In genomic region chr2:172441176-172441575, GRCm38 (mm10) we compare ENCODE assay signal across 8 mouse cellular contexts. TPM values are rescaled to one million over a fixed set of nuclear protein-coding genes. Genes with fewer than 3 reads are reported as not detected.
DNase-seq lines count a peak whose midpoint lies in the region; ATAC-seq and TF ChIP-seq lines count a peak whose summit lies in the region.

No protein-coding gene starts in this region.

- no peak for DNase-seq in heart, adult 18-20 months
- peak; percentile 66 for DNase-seq in c-Kit-positive CD71-positive TER-119-negative erythroid progenitor cells, embryonic 14.5 days (ENCODE audit: low read depth)
- no peak for DNase-seq in lung, embryonic 14.5 days
- no peak for DNase-seq in adrenal gland, postnatal 25 days
- no peak for DNase-seq in left cerebral cortex, postnatal 10 days (ENCODE audit: extremely low spot score in 1 of 2, low spot score in 2 of 2)

- no peak overlapping the region; the same call in 1 of the 2 replicates for H3K27ac ChIP-seq in heart, embryonic 16.5 days (ENCODE audit: low read length)
- no peak overlapping the region for H3K27ac ChIP-seq in hindbrain, embryonic 16.5 days (ENCODE audit: low read depth, low read length)
- no peak overlapping the region for H3K27ac ChIP-seq in lung, embryonic 14.5 days (ENCODE audit: low read depth)
- H3K27ac ChIP-seq in stomach, embryonic 15.5 days, result no peak overlapping the region

- peak overlapping the region; percentile 95 for H3K4me3 ChIP-seq in heart, embryonic 16.5 days (ENCODE audit: low read length)
- peak overlapping the region; percentile 65 for H3K4me3 ChIP-seq in hindbrain, embryonic 16.5 days (ENCODE audit: low read length)
- H3K4me3 ChIP-seq in lung, embryonic 14.5 days (ENCODE audit: low read depth, low read length), result peak overlapping the region; percentile 78
- H3K4me3 ChIP-seq in stomach, embryonic 15.5 days (replicated peaks), result peak overlapping the region; percentile 82

- no peak for ATAC-seq in heart, embryonic 16.5 days (replicated peaks; ENCODE audit: extremely low read depth, insufficient read depth, low FRiP score)
- ATAC-seq in hindbrain, embryonic 16.5 days, result no peak
- ATAC-seq in lung, embryonic 14.5 days (ENCODE audit: insufficient read depth), result no peak
- ATAC-seq in stomach, embryonic 15.5 days (ENCODE audit: insufficient read depth, low FRiP score, low read depth), result 0 out of 2 replicates have a peak, but pooled peaks have one; percentile 15

- H3K36me3 ChIP-seq in heart, embryonic 16.5 days (ENCODE audit: control insufficient read depth, insufficient read depth), result peaks cover 4% of the 10 kb centered on the region; the same call in 1 of the 2 replicates
- H3K36me3 ChIP-seq in hindbrain, embryonic 16.5 days (ENCODE audit: control insufficient read depth, insufficient read depth, low read length), result peaks cover 6% of the 10 kb centered on the region
- H3K36me3 ChIP-seq in lung, embryonic 14.5 days (ENCODE audit: insufficient read depth), result peaks cover 14% of the 10 kb centered on the region; the same call in 1 of the 2 replicates
- H3K36me3 ChIP-seq in stomach, embryonic 15.5 days, result peaks cover 7% of the 10 kb centered on the region; the same call in 1 of the 2 replicates

- H3K9me3 ChIP-seq in heart, embryonic 16.5 days (replicated peaks; ENCODE audit: control insufficient read depth, low read length), result no peaks in the 10 kb centered on the region
- no peaks in the 10 kb centered on the region for H3K9me3 ChIP-seq in hindbrain, embryonic 16.5 days (ENCODE audit: control insufficient read depth, low read length)
- H3K9me3 ChIP-seq in lung, embryonic 14.5 days (ENCODE audit: low read depth, low read length), result no peaks in the 10 kb centered on the region
- no peaks in the 10 kb centered on the region for H3K9me3 ChIP-seq in stomach, embryonic 15.5 days

- TF ChIP-seq CTCF in lung, embryonic 14.5 days (IDR thresholded peaks at IDR 0.05; ENCODE audit: low read depth), result no peak

- intact Hi-C loops in left cerebral cortex, postnatal 10 days (cut with DNase I), result loop anchor here (5.0 kb wide), 1 partner anchor 214 kb away; no protein-coding TSS in a partner anchor

- no peaks in the 10 kb centered on the region for H3K27me3 ChIP-seq in heart, embryonic 16.5 days (ENCODE audit: control insufficient read depth, insufficient read depth, low read length)
- no peaks in the 10 kb centered on the region for H3K27me3 ChIP-seq in hindbrain, embryonic 16.5 days (replicated peaks; ENCODE audit: control insufficient read depth, insufficient read depth, low read length)
- H3K27me3 ChIP-seq in lung, embryonic 14.5 days (ENCODE audit: insufficient read depth, low read length), result no peaks in the 10 kb centered on the region
- H3K27me3 ChIP-seq in stomach, embryonic 15.5 days (replicated peaks), result no peaks in the 10 kb centered on the region

- peak overlapping the region; percentile 97 for H3K4me2 ChIP-seq in heart, embryonic 16.5 days (ENCODE audit: low read depth, low read length)
- H3K4me2 ChIP-seq in hindbrain, embryonic 16.5 days (ENCODE audit: low read length), result peak overlapping the region; percentile 80
- H3K4me2 ChIP-seq in lung, embryonic 14.5 days, result peak overlapping the region; percentile 87
- peak overlapping the region; percentile 69 for H3K4me2 ChIP-seq in stomach, embryonic 15.5 days

- H3K9ac ChIP-seq in heart, embryonic 16.5 days (ENCODE audit: low read length), result peak overlapping the region; percentile 83
- peak overlapping the region; percentile 66 for H3K9ac ChIP-seq in hindbrain, embryonic 16.5 days (ENCODE audit: low read depth, low read length)
- peak overlapping the region; percentile 55 for H3K9ac ChIP-seq in lung, embryonic 14.5 days
- H3K9ac ChIP-seq in stomach, embryonic 15.5 days, result peak overlapping the region; percentile 65

- H3K4me1 ChIP-seq in heart, embryonic 16.5 days (ENCODE audit: control insufficient read depth, insufficient read depth, low read length), result peaks cover 13% of the 10 kb centered on the region
- H3K4me1 ChIP-seq in hindbrain, embryonic 16.5 days (ENCODE audit: control insufficient read depth, insufficient read depth, low read depth, low read length), result peaks cover 22% of the 10 kb centered on the region
- no peaks in the 10 kb centered on the region for H3K4me1 ChIP-seq in lung, embryonic 14.5 days (ENCODE audit: insufficient read depth)
- H3K4me1 ChIP-seq in stomach, embryonic 15.5 days, result peaks cover 14% of the 10 kb centered on the region

- WGBS in heart, embryonic 16.5 days, result 28% methylated on average over 6 of the region's 6 CpGs
- 34% methylated on average over 6 of the region's 6 CpGs for WGBS in hindbrain, embryonic 16.5 days
- 27% methylated on average over 6 of the region's 6 CpGs for WGBS in lung, embryonic 14.5 days
- 30% methylated on average over 6 of the region's 6 CpGs for WGBS in stomach, embryonic 15.5 days

RNA-seq across cellular contexts. Expression of gene Rtf2, which starts 0.8 kb away (rescaled TPM):
- 53.2 and 60.5 TPM in 2 replicates for polyA plus RNA-seq in heart, embryonic 16.5 days (2015; fragmentation: Nextera tagmentation; extraction: Ambion mirVana)
- total RNA-seq in heart, adult 18-20 months (2021), result 10 to 100 TPM; 30.6 to 32.7 TPM
- polyA plus RNA-seq in hindbrain, embryonic 16.5 days (2015; fragmentation: Nextera tagmentation; extraction: Ambion mirVana), result 95.1 and 96.1 TPM in 2 replicates
- polyA plus RNA-seq in lung, embryonic 14.5 days (2014; fragmentation: Nextera tagmentation; extraction: Ambion mirVana), result 69.7 and 73.6 TPM in 2 replicates
- 69.3 and 69.4 TPM in 2 replicates for polyA plus RNA-seq in stomach, embryonic 15.5 days (2015; fragmentation: Nextera tagmentation; extraction: Ambion mirVana)
- 75.6 and 85.2 TPM in 2 replicates for total RNA-seq in adrenal gland, postnatal 25 days (2021)
- 10 to 100 TPM; 62.7 to 68.2 TPM for total RNA-seq in left cerebral cortex, postnatal 10 days (2021)

RNA-seq across cellular contexts. Expression of gene Gcnt7, which starts 17.2 kb away (rescaled TPM):
- polyA plus RNA-seq in heart, embryonic 16.5 days (2015; fragmentation: Nextera tagmentation; extraction: Ambion mirVana), result 1.3 and 1.4 TPM in 2 replicates
- total RNA-seq in heart, adult 18-20 months (2021), result not detected
- 0.96 and 1.4 TPM in 2 replicates for polyA plus RNA-seq in hindbrain, embryonic 16.5 days (2015; fragmentation: Nextera tagmentation; extraction: Ambion mirVana)
- 1.2 and 1.5 TPM in 2 replicates for polyA plus RNA-seq in lung, embryonic 14.5 days (2014; fragmentation: Nextera tagmentation; extraction: Ambion mirVana)
- polyA plus RNA-seq in stomach, embryonic 15.5 days (2015; fragmentation: Nextera tagmentation; extraction: Ambion mirVana), result 1.4 and 1.7 TPM in 2 replicates
- total RNA-seq in adrenal gland, postnatal 25 days (2021), result not detected in 2 replicates
- total RNA-seq in left cerebral cortex, postnatal 10 days (2021), result not detected

RNA-seq across cellular contexts. Expression of gene Fam209, which starts 31.1 kb away (rescaled TPM):
- polyA plus RNA-seq in heart, embryonic 16.5 days (2015; fragmentation: Nextera tagmentation; extraction: Ambion mirVana), result 0.21 TPM in 1 of 2 replicates, not detected in the other
- not detected for total RNA-seq in heart, adult 18-20 months (2021)
- 0.24 and 0.31 TPM in 2 replicates for polyA plus RNA-seq in hindbrain, embryonic 16.5 days (2015; fragmentation: Nextera tagmentation; extraction: Ambion mirVana)
- 0.28 TPM in 1 of 2 replicates, not detected in the other for polyA plus RNA-seq in lung, embryonic 14.5 days (2014; fragmentation: Nextera tagmentation; extraction: Ambion mirVana)
- polyA plus RNA-seq in stomach, embryonic 15.5 days (2015; fragmentation: Nextera tagmentation; extraction: Ambion mirVana), result 0.19 TPM in 1 of 2 replicates, not detected in the other
- total RNA-seq in adrenal gland, postnatal 25 days (2021), result 0.49 TPM in 1 of 2 replicates, not detected in the other
- under 1 TPM in 1 of 2 experiments, not detected in 1; 0.51 TPM for total RNA-seq in left cerebral cortex, postnatal 10 days (2021)

RNA-seq across cellular contexts. Expression of gene Cass4, which starts 47.6 kb away (rescaled TPM):
- 1.0 TPM in 2 replicates for polyA plus RNA-seq in heart, embryonic 16.5 days (2015; fragmentation: Nextera tagmentation; extraction: Ambion mirVana)
- total RNA-seq in heart, adult 18-20 months (2021), result under 1 TPM; 0.27 to 0.28 TPM
- 0.06 and 0.19 TPM in 2 replicates for polyA plus RNA-seq in hindbrain, embryonic 16.5 days (2015; fragmentation: Nextera tagmentation; extraction: Ambion mirVana)
- 2.6 and 2.7 TPM in 2 replicates for polyA plus RNA-seq in lung, embryonic 14.5 days (2014; fragmentation: Nextera tagmentation; extraction: Ambion mirVana)
- polyA plus RNA-seq in stomach, embryonic 15.5 days (2015; fragmentation: Nextera tagmentation; extraction: Ambion mirVana), result 0.12 and 0.22 TPM in 2 replicates
- total RNA-seq in adrenal gland, postnatal 25 days (2021), result not detected in 2 replicates
- total RNA-seq in left cerebral cortex, postnatal 10 days (2021), result under 1 TPM; 0.47 to 0.59 TPM
